Mouse (Mus musculus) liver, postnatal 0 days (tissue): Measurements from ENCODE around the gene Stag1. TPM values are rescaled to one million over a fixed set of nuclear protein-coding genes. Genes with fewer than 3 reads are reported as not detected.

Experiments used
- ATAC-seq: fragments of 200-750 bp; cut with Nextera tagmentation; 2 replicates; pipeline ENCODE4 v1.8.0; 2017; ENCODE audit warnings: mild to moderate bottlenecking, moderate library complexity
- DNase-seq: peaks from one replicate; pipeline ENCODE4 v3.0.0-alpha.2; 2016
- H3K27ac ChIP-seq: fragments of 300-500 bp; sonication (generic); 2 replicates; pipeline ENCODE4 v1.5.1; 2014; ENCODE audit warnings: antibody characterized with exemption, moderate library complexity, mild to moderate bottlenecking, low read depth
- H3K27me3 ChIP-seq: fragments of 300-500 bp; sonication (generic); 2 replicates; pipeline ENCODE4 v1.6.1; 2014; ENCODE audit warnings: low read length, control low read depth, mixed read lengths; ENCODE audit not compliant: insufficient read depth
- H3K36me3 ChIP-seq: fragments of 300-500 bp; sonication (generic); replicated peaks from 2 replicates; pipeline ENCODE4 v1.6.1; 2014; ENCODE audit warnings: mild to moderate bottlenecking, control low read depth, low read length, moderate library complexity, mixed read lengths; ENCODE audit not compliant: insufficient read depth
- H3K4me1 ChIP-seq: fragments of 300-500 bp; sonication (generic); 2 replicates; pipeline ENCODE4 v1.6.1; 2014; ENCODE audit warnings: antibody characterized with exemption, mild to moderate bottlenecking, control low read depth; ENCODE audit not compliant: insufficient read depth
- H3K4me2 ChIP-seq: fragments of 300-500 bp; sonication (generic); 2 replicates; pipeline ENCODE4 v1.6.1; 2014; ENCODE audit warnings: low read depth, mild to moderate bottlenecking, low read length, moderate library complexity, mixed read lengths
- H3K4me3 ChIP-seq: fragments of 300-500 bp; sonication (generic); 2 replicates; pipeline ENCODE4 v1.5.1; 2014; ENCODE audit warnings: low read depth, low read length
- H3K9ac ChIP-seq: fragments of 300-500 bp; sonication (generic); replicated peaks from 2 replicates; pipeline ENCODE4 v1.6.1; 2014; ENCODE audit warnings: mild to moderate bottlenecking, moderate library complexity
- H3K9me3 ChIP-seq: fragments of 300-500 bp; sonication (generic); 2 replicates; pipeline ENCODE4 v1.6.1; 2016; ENCODE audit warnings: mild to moderate bottlenecking, control low read depth, low read length, mixed read lengths
- CTCF ChIP-seq: sonication (generic); IDR thresholded peaks from 2 replicates; pipeline ENCODE4 v1.5.1; 2016; ENCODE audit warnings: antibody characterized with exemption, low read depth
- EP300 ChIP-seq: IDR thresholded peaks from 2 replicates; pipeline ENCODE4 v1.6.1; 2016; ENCODE audit warnings: antibody characterized with exemption, low read depth, mild to moderate bottlenecking
- WGBS: fragments of 180-500 bp; shearing (Covaris S2); extraction: QIAGEN DNeasy Blood & Tissue Kit; methylation state at CpG from one replicate; pipeline ENCODE4 v1.1.7; 2014; ENCODE audit not compliant: insufficient replicate concordance; 5-methylcytosine and 5-hydroxymethylcytosine counted together
- polyA plus RNA-seq: library from polyadenylated mRNA; unstranded; fragments of >200 nt; fragmentation: Nextera tagmentation; extraction: Ambion mirVana; gene quantifications from 2 replicates; pipeline ENCODE4 v1.2.1, GENCODE M21; 2015

The Stag1 gene
- polyA plus RNA-seq, 1 experiment from 2014 or later, result 20.4 TPM

DNA sequence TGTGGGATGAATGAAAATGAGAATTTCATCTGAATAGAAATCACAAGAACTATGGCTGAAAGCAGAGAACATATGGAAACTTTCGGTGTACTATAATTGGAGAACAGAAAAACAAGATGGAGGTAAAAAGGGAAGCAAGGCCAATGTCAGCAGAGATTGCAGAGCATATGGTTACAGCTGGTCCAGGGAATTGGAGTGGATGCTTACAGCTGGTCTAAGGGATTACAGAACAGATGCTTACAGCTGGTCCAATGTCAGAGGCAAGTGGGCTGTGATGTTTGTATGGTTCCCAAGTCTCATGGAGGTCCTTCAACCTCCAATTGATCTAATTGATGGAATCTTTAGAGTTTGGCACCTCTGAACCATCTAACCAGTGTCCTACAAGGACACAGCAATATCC lies 4.5 kb downstream of the Stag1 start:
- DNase-seq (no peak), ATAC-seq (no peak)
- H3K27me3 ChIP-seq, result no peaks in the 10 kb centered on the region
- no peaks in the 10 kb centered on the region for H3K4me1 ChIP-seq
- no peaks in the 10 kb centered on the region for H3K9me3 ChIP-seq
- H3K9ac ChIP-seq, result no peak overlapping the region
- H3K4me2 ChIP-seq, result no peak overlapping the region
- no peaks in the 10 kb centered on the region for H3K36me3 ChIP-seq
- TF ChIP-seq EP300 (no peak), CTCF (no peak)
- WGBS, result 71% methylated on average over 1 of the region's 1 CpGs
- no peak overlapping the region for H3K4me3 ChIP-seq
- H3K27ac ChIP-seq, result no peak overlapping the region

DNA sequence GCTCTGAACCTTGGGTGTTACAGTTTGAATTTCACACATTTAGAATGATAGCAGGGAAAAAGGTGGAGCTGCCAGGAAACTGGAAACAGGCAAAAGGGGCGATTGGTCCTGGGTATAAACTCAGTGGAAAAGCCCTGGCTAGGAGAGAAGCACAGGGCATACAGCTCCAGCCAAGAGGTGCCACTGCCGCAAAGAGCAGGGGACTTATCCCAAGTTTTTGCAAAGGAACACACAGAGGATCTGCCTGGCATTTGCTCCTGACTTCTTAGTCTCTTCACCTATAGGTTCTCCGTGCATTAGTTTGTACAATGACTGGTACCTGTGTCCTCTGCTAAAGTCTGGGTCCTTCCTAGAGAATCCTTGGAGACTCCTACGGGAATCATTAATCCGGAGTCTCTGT lies 5.6 kb downstream of the Stag1 start:
- no peak for TF ChIP-seq CTCF
- no peak for TF ChIP-seq EP300
- 60% methylated on average over 5 of the region's 5 CpGs for WGBS
- H3K36me3 ChIP-seq, result no peaks in the 10 kb centered on the region
- no peaks in the 10 kb centered on the region for H3K27me3 ChIP-seq
- no peak overlapping the region for H3K4me3 ChIP-seq
- H3K9ac ChIP-seq, result no peak overlapping the region
- no peak overlapping the region for H3K27ac ChIP-seq
- H3K4me2 ChIP-seq, result no peak overlapping the region
- no peaks in the 10 kb centered on the region for H3K9me3 ChIP-seq
- ATAC-seq (no peak), DNase-seq (no peak)
- H3K4me1 ChIP-seq, result no peaks in the 10 kb centered on the region

DNA sequence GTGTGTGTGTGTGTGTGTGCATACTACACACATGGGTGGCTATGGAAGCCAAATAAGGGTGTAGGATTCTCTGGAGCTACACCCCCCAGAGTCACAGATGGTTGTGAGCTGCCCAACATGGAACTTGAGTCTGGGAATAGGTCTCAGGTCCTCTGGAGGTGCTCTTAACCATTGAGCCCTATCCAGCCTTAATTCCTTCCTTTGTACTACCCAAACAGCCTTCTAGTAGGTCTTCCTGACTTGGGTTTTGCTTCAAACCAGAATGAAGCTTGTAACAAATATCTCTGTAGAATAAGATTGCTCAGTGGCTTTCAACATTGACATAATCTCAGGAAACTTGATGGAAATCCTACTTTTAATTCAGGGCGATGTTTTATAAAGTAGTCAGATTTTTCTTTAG lies 7.9 kb downstream of the Stag1 start:
- Histone ChIP-seq H3K9me3 (no peaks in the 10 kb centered on the region), H3K4me1 (no peaks in the 10 kb centered on the region), H3K4me2 (no peak overlapping the region), H3K9ac (no peak overlapping the region), H3K4me3 (no peak overlapping the region), H3K36me3 (no peaks in the 10 kb centered on the region), H3K27me3 (no peaks in the 10 kb centered on the region), H3K27ac (no peak overlapping the region)
- TF ChIP-seq EP300, result no peak
- no peak for TF ChIP-seq CTCF
- WGBS, result 84% methylated on average over 1 of the region's 1 CpGs
- ATAC-seq, result no peak
- no peak for DNase-seq

DNA sequence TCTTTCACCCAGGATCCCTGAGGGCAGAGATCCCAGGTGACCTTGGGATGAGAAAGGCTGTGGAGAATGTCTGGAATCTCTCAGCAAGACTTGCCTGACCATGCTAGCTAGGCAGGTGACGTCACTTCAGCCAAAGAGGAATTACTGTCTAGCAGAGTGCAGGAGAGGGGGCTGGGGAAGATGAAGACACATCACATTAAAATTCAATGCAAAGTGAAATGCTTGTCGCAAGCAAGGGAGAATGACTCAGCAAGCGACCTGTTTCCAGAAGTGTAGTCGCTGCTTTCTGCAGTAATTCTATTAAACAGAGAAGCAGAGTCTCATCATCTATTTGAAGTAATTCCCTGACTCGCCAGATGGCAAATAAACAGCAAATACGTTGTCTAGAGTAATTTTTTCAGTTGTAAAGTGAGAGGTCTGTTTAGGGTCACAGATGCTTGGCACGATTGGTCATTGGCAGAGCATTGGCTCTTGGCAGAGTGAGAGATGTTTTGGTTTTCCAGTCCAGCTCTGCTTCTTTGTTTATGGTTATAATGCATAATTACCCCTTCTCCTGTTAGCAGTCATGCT lies 8.5 kb downstream of the Stag1 start:
- no peaks in the 10 kb centered on the region for H3K36me3 ChIP-seq
- DNase-seq (no peak), ATAC-seq (no peak)
- H3K9me3 ChIP-seq, result no peaks in the 10 kb centered on the region
- no peak overlapping the region for H3K9ac ChIP-seq
- H3K27me3 ChIP-seq, result no peaks in the 10 kb centered on the region
- no peak for TF ChIP-seq CTCF
- no peak for TF ChIP-seq EP300
- whole genome bisulfite sequencing, result 51% methylated on average over 7 of the region's 7 CpGs
- H3K4me3 ChIP-seq, result no peak overlapping the region
- no peak overlapping the region for H3K27ac ChIP-seq
- no peaks in the 10 kb centered on the region for H3K4me1 ChIP-seq
- H3K4me2 ChIP-seq, result no peak overlapping the region

DNA sequence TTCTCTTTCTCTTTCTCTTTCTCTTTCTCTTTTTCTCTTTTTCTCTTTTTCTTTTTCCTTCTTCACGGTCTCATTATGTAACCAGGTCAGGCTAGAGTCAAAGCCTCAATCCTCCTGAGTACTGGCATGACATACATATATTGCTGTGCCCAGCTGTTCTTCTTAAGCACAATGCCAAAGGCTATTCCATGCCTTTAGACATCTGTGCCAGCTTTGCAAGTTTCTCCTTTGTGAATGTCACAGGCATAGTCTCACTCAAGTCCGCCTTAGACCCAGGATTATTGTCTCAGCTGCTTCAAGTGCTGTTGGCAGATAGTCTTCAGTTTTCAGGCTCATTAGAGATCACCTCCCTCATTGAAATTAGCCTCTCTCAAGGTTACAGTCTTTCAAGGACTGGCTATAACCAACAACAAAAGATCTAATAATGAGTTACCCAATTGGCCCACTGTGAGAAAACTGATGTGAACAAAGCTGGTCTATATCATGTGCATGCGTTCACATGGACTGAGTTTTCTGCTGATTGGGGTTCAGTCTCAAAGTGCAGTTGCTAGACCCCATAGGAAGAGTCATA lies 16.0 kb downstream of the Stag1 start:
- H3K9me3 ChIP-seq, result no peaks in the 10 kb centered on the region
- WGBS, result 84% methylated on average over 3 of the region's 3 CpGs

DNA sequence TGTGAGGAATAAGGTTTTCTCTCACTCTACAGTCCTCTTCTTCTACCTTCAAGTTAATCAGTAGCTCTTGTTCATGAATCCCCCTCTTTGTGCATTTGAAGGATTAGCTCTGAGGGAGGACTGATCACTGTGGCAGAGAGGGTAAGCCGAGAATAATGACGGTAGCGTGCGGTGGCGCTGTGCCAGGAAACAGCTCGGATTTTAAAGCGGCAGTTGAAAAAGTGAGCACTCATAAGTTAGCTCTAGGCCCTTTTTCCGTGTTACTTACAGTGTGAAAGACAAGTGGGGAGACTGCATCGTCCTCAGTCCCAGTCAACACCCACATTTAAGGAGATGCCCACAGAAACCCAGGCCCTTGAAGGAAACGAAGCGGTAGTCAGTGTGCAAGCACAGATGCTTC lies 19.3 kb downstream of the Stag1 start:
- Histone ChIP-seq H3K27me3 (no peaks in the 10 kb centered on the region), H3K27ac (no peak overlapping the region), H3K4me2 (no peak overlapping the region), H3K9ac (no peak overlapping the region), H3K36me3 (no peaks in the 10 kb centered on the region), H3K9me3 (no peaks in the 10 kb centered on the region), H3K4me3 (no peak overlapping the region), H3K4me1 (no peaks in the 10 kb centered on the region)
- no peak for TF ChIP-seq EP300
- TF ChIP-seq CTCF, result no peak
- DNase-seq, result no peak
- 71% methylated on average over 11 of the region's 11 CpGs for WGBS
- no peak for ATAC-seq

More for the DNA sequence above, 16.0 kb downstream of the Stag1 start:
- no peak overlapping the region for H3K9ac ChIP-seq
- ATAC-seq (no peak), DNase-seq (no peak)
- H3K4me1 ChIP-seq, result no peaks in the 10 kb centered on the region
- H3K4me3 ChIP-seq, result no peak overlapping the region
- no peak overlapping the region for H3K27ac ChIP-seq
- no peaks in the 10 kb centered on the region for H3K36me3 ChIP-seq
- no peaks in the 10 kb centered on the region for H3K27me3 ChIP-seq
- TF ChIP-seq CTCF, result no peak
- TF ChIP-seq EP300, result no peak
- H3K4me2 ChIP-seq, result no peak overlapping the region

DNA sequence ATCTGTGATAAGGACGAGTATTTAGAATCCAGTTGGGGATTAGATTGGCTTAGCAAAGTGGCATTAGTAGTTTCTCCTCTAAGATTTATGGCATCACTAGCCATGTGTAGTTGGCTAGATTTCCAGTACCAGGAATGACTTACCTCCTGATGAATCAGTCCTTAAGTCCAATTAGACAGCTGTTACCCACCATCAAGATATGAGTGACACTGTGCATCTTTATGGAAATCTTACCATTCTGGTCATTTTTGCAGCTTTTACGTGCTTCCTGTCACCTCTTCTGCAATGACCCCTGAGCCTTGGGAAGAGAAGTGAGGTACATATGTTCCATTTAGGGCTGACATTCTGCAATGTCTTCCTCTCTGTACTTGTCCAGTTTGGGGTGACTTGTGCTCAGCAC lies 28.7 kb downstream of the Stag1 start:
- Histone ChIP-seq H3K4me3 (no peak overlapping the region), H3K9me3 (no peaks in the 10 kb centered on the region), H3K27ac (no peak overlapping the region), H3K27me3 (no peaks in the 10 kb centered on the region), H3K4me2 (no peak overlapping the region), H3K36me3 (no peaks in the 10 kb centered on the region), H3K4me1 (no peaks in the 10 kb centered on the region), H3K9ac (no peak overlapping the region)
- TF ChIP-seq CTCF (no peak), EP300 (no peak)
- DNase-seq, result no peak
- 71% methylated on average over 2 of the region's 2 CpGs for WGBS
- ATAC-seq, result no peak
